Mouse (Mus musculus): Measurements from ENCODE around the gene Mylpf. TPM values are rescaled to one million over a fixed set of nuclear protein-coding genes. Genes with fewer than 3 reads are reported as not detected.

The Mylpf gene
- polyA plus RNA-seq, 1 experiment from 2014 or later = 2.2 TPM

DNA sequence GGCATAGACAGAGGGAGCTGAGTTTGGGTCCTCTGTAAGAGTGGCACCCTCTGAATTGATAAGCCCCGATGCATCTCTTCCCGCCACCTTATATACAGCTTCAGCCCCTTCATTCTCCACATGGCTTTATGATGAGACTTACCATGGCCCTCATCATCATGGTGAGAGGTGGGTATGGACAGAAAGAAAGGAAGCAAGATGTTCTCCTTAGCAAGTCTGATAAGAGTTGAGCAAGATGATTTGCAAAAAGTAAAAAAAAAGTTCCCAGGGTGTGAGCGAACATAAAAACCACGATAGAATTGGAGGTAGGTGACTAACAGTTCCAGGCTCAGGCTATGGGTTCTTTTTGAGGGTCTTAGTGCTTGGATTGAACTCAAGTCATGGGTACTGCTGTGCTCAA, 10.0 kb downstream of the Mylpf start:
- Histone ChIP-seq H3K4me1 (replicated peaks; ENCODE audit: control insufficient read depth, insufficient read depth, low read length) (no peaks in the 10 kb centered on the region), H3K27me3 (ENCODE audit: control insufficient read depth, insufficient read depth, low read length) (peaks cover 9% of the 10 kb centered on the region; the same call in 1 of the 2 replicates), H3K27ac (no peak overlapping the region), H3K9me3 (ENCODE audit: control insufficient read depth, low read length) (no peaks in the 10 kb centered on the region), H3K9ac (no peak overlapping the region), H3K4me2 (replicated peaks) (no peak overlapping the region), H3K36me3 (replicated peaks; ENCODE audit: control insufficient read depth, insufficient read depth) (no peaks in the 10 kb centered on the region), H3K4me3 (replicated peaks; ENCODE audit: low read length) (no peak overlapping the region)
- DNase-seq (ENCODE audit: low spot score) (no peak), ATAC-seq (ENCODE audit: low FRiP score) (no peak)
- 89% methylated on average over 4 of the region's 4 CpGs for WGBS

DNA sequence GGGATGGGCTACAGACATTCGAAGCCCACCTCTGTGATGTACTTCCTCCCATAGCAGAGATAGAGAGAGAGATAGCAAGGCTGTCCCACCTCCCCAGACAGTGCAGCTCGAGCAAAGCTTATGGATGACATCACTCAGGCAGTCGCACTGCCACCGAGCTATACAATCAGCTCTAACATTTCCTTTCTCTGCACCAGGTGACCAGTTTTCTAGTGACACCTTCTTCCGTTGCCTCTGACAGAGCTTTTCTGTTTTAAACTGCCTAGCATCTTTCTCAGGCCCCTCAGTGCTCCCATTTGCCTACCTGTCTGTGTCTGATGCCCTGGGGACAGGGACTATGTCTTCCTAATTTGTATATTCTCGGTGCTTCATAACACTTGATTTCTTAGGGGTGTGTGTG, 11.8 kb downstream of the Mylpf start:
- WGBS = 92% methylated on average over 6 of the region's 6 CpGs
- no peak overlapping the region for H3K4me3 ChIP-seq (replicated peaks; ENCODE audit: low read length)
- H3K9ac ChIP-seq = no peak overlapping the region
- no peak for ATAC-seq (ENCODE audit: low FRiP score)
- DNase-seq (ENCODE audit: low spot score) = no peak
- H3K27ac ChIP-seq = no peak overlapping the region
- no peaks in the 10 kb centered on the region for H3K9me3 ChIP-seq (ENCODE audit: control insufficient read depth, low read length)
- no peaks in the 10 kb centered on the region for H3K27me3 ChIP-seq (ENCODE audit: control insufficient read depth, insufficient read depth, low read length)
- no peak overlapping the region for H3K4me2 ChIP-seq (replicated peaks)
- no peaks in the 10 kb centered on the region for H3K4me1 ChIP-seq (replicated peaks; ENCODE audit: control insufficient read depth, insufficient read depth, low read length)
- H3K36me3 ChIP-seq (replicated peaks; ENCODE audit: control insufficient read depth, insufficient read depth) = no peaks in the 10 kb centered on the region

DNA sequence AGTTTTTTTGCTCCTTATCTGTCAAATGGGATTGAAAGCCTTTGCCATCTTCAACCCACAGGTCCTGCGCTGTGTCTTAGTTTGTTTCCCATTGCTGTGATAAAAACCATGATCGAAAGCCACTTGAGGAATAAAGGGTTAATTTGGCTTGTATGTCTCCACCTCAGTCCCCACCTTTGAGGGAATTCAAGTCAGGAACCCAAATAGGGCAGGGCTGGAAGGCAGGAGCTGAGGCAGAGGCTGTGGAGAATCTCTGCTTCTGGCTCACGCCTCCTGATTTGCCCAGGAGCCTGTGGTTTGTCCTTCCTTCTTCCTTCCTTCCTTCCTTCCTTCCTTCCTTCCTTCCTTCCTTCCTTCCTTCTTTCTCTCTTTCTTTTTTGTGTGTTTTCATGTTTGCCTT, 14.4 kb downstream of the Mylpf start:
- DNase-seq (ENCODE audit: low spot score) = no peak
- H3K36me3 ChIP-seq (replicated peaks; ENCODE audit: control insufficient read depth, insufficient read depth) = no peaks in the 10 kb centered on the region
- ATAC-seq (ENCODE audit: low FRiP score) = no peak
- H3K27ac ChIP-seq = no peak overlapping the region
- H3K4me3 ChIP-seq (replicated peaks; ENCODE audit: low read length) = no peak overlapping the region
- H3K9me3 ChIP-seq (ENCODE audit: control insufficient read depth, low read length) = no peaks in the 10 kb centered on the region
- H3K9ac ChIP-seq = no peak overlapping the region
- 97% methylated on average over 3 of the region's 3 CpGs for WGBS
- H3K4me1 ChIP-seq (replicated peaks; ENCODE audit: control insufficient read depth, insufficient read depth, low read length) = no peaks in the 10 kb centered on the region
- H3K4me2 ChIP-seq (replicated peaks) = no peak overlapping the region
- no peaks in the 10 kb centered on the region for H3K27me3 ChIP-seq (ENCODE audit: control insufficient read depth, insufficient read depth, low read length)

DNA sequence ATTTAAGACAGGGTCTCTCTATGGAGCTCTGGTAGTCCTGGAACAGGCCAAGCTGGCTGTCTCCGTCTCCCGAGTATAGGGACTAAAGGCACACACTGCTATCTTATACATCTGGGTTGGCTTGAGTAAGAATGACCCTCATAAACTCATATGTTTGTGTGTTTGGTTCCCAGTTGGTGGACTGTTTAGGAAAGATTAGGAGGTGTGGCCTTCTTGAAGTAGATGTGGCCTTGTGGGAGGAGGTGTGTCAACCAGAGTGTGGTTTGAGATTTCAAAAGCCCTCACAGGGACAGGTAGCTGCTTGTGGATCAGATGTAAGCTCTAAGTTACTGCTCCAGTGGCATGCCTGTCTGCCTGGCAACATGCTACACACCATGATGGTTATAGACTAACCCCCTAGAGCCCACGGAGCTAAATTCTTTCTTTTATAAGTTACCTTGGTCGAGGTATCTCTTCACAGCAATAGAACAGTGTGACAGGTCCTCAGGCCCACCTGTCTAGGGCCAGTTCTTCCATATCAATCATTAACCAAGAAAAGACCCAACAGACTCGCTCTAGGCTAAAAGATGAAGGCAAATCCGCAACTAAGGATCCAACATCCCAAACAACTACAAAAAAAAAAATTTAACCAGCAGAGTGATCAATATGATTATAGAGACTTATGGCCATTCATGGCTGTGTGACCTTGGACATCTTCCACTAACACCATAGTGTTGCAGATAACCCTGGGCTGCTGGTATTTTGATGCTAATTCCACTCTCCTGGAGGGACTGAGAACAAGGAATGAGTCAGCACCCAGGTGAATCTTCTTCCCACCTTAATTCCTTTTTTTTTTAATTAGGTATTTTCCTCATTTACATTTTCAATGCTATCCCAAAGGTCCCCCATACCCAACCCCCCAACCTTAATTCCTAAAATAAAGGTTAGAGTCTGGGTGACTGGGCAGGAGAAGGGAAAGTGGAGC, 15.1 kb downstream of the Mylpf start:
- Histone ChIP-seq H3K4me3 (replicated peaks; ENCODE audit: low read length) (no peak overlapping the region), H3K9ac (no peak overlapping the region), H3K27ac (no peak overlapping the region), H3K4me1 (replicated peaks; ENCODE audit: control insufficient read depth, insufficient read depth, low read length) (no peaks in the 10 kb centered on the region), H3K9me3 (ENCODE audit: control insufficient read depth, low read length) (no peaks in the 10 kb centered on the region), H3K27me3 (ENCODE audit: control insufficient read depth, insufficient read depth, low read length) (no peaks in the 10 kb centered on the region), H3K36me3 (replicated peaks; ENCODE audit: control insufficient read depth, insufficient read depth) (no peaks in the 10 kb centered on the region), H3K4me2 (replicated peaks) (no peak overlapping the region)
- no peak for DNase-seq (ENCODE audit: low spot score)
- no peak for ATAC-seq (ENCODE audit: low FRiP score)
- WGBS = 88% methylated on average over 6 of the region's 6 CpGs

DNA sequence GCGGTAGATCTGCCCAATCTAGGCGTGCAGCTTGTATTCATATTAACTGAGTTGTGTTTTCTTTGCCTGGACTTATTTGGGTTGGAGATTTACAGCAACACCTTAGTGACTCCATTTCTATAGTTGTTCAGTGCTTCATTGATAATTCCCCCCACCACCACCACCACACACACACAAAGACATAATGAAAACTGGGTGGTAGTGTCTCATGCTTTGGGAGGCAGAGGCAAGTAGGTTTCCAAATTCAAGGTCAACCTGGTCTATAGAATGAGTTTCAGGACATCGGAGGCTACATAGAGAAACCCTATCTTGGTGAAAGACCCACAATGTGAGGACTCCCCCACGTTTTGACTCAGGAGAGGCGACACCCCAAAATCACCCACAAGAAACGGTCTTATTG, 15.9 kb downstream of the Mylpf start:
- no peaks in the 10 kb centered on the region for H3K9me3 ChIP-seq (ENCODE audit: control insufficient read depth, low read length)
- H3K4me2 ChIP-seq (replicated peaks) = no peak overlapping the region
- 91% methylated on average over 6 of the region's 6 CpGs for WGBS
- no peak overlapping the region for H3K27ac ChIP-seq
- DNase-seq (ENCODE audit: low spot score) = no peak
- no peaks in the 10 kb centered on the region for H3K4me1 ChIP-seq (replicated peaks; ENCODE audit: control insufficient read depth, insufficient read depth, low read length)
- no peaks in the 10 kb centered on the region for H3K36me3 ChIP-seq (replicated peaks; ENCODE audit: control insufficient read depth, insufficient read depth)
- H3K9ac ChIP-seq = no peak overlapping the region
- ATAC-seq (ENCODE audit: low FRiP score) = no peak
- no peak overlapping the region for H3K4me3 ChIP-seq (replicated peaks; ENCODE audit: low read length)
- no peaks in the 10 kb centered on the region for H3K27me3 ChIP-seq (ENCODE audit: control insufficient read depth, insufficient read depth, low read length)

DNA sequence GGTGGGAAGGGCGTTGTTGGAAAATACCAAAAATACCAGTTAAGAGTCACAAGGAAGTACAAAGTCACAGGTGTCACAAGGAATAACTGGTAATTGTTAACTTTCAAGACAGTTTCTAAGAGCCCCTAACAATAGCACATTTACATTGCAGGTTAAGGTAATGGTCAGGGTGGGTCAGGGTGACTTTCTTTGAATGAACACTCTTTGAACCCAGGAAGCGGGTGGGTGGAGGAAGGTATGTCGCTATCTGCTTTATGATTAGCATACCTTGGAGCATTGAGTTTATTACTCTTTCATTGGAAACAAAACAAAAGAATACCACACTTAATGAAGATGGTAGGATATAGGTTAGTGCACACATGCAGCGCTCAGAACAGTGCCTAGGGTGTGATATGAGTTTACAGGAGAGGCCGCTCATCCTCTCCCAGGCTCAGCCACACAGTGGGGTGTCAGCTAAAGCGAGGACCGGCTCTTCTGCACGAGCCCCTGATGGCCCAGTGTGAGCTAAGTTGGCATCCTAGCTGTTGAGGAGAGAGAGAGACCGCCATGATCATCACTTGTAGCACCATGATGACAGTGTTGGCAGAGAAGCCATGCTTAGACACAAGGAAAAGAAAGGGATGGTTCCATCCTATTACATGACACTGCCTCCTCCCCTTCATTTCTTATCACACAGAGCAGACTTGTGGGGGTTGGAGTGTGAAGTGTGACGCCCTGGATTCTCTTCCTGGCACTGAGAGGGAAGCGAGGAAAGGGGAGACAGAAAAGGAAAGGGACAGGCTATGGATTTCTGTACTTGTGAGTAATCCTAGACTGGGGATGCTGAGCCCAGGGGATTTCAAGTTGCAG, 16.7 kb downstream of the Mylpf start:
- Histone ChIP-seq H3K4me3 (replicated peaks; ENCODE audit: low read length) (no peak overlapping the region), H3K27ac (no peak overlapping the region), H3K4me1 (replicated peaks; ENCODE audit: control insufficient read depth, insufficient read depth, low read length) (peaks cover 5% of the 10 kb centered on the region), H3K36me3 (replicated peaks; ENCODE audit: control insufficient read depth, insufficient read depth) (no peaks in the 10 kb centered on the region), H3K9ac (no peak overlapping the region), H3K4me2 (replicated peaks) (no peak overlapping the region), H3K27me3 (ENCODE audit: control insufficient read depth, insufficient read depth, low read length) (no peaks in the 10 kb centered on the region), H3K9me3 (ENCODE audit: control insufficient read depth, low read length) (no peaks in the 10 kb centered on the region)
- WGBS = 90% methylated on average over 11 of the region's 11 CpGs
- ATAC-seq (ENCODE audit: low FRiP score) = no peak
- no peak for DNase-seq (ENCODE audit: low spot score)

DNA sequence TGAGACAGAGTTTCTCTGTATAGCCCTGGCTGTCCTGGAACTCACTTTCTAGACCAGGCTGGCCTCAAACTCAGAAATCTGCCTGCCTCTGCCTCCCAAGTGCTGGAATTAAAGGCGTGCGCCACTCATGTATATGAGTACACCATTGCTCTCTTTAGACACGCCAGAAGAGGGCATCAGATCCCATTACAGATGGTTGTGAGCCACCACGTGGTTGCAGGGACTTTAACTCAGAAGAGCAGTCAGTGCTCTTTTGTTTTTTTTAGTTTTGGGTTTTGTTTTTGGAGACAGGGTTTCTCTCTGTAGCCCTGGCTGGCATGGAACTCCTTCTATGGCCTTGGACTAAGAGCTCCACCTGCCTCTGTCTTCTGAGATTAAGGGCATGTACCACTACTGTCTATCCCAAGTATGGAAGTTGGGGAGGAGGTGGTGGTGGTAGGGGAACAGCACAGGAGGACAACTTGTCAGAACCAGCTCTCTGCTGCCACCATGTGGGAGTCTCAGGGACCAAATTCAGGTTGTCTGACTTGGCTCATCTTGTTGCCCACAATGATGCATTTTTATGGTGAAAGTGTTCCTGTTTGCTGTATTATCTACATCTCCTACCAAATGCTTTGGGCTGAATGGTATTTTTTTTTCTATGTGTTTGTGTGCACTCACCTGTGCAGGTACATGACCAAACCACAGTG, 20.1 kb downstream of the Mylpf start:
- Histone ChIP-seq H3K27me3 (ENCODE audit: control insufficient read depth, insufficient read depth, low read length) (no peaks in the 10 kb centered on the region), H3K9me3 (ENCODE audit: control insufficient read depth, low read length) (no peaks in the 10 kb centered on the region), H3K4me3 (replicated peaks; ENCODE audit: low read length) (no peak overlapping the region), H3K36me3 (replicated peaks; ENCODE audit: control insufficient read depth, insufficient read depth) (no peaks in the 10 kb centered on the region), H3K27ac (no peak overlapping the region), H3K9ac (no peak overlapping the region), H3K4me1 (replicated peaks; ENCODE audit: control insufficient read depth, insufficient read depth, low read length) (peaks cover 21% of the 10 kb centered on the region), H3K4me2 (replicated peaks) (no peak overlapping the region)
- DNase-seq (ENCODE audit: low spot score) = peak; percentile 81
- 67% methylated on average over 4 of the region's 4 CpGs for WGBS
- ATAC-seq (ENCODE audit: low FRiP score) = no peak

DNA sequence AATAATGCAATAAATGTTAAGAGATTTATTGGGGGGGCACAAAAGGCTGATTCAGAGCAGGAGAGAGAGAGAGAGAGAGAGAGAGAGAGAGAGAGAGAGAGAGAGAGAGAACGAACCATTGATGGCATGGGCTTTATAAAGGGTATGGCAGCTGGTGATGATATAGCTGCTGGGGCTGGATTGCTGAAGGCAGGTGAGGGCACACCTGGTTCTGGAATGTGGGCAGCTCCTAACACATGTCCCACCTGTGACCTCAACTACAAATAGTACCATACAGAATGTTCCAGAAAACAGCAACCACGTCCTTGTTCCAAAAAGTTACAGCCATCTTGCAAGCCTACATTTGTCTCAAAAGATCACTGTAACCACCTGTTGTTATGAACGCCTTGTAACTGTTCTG, 22.7 kb downstream of the Mylpf start:
- peak overlapping the region; percentile 96; the same call in 1 of the 2 replicates for H3K9ac ChIP-seq
- no peaks in the 10 kb centered on the region for H3K27me3 ChIP-seq (ENCODE audit: control insufficient read depth, insufficient read depth, low read length)
- peaks cover 18% of the 10 kb centered on the region for H3K36me3 ChIP-seq (replicated peaks; ENCODE audit: control insufficient read depth, insufficient read depth)
- no peaks in the 10 kb centered on the region for H3K9me3 ChIP-seq (ENCODE audit: control insufficient read depth, low read length)
- DNase-seq (ENCODE audit: low spot score) = no peak
- no peak for ATAC-seq (ENCODE audit: low FRiP score)
- peaks cover 33% of the 10 kb centered on the region for H3K4me1 ChIP-seq (replicated peaks; ENCODE audit: control insufficient read depth, insufficient read depth, low read length)
- H3K4me2 ChIP-seq (replicated peaks) = peak overlapping the region; percentile 60
- 63% methylated on average over 3 of the region's 3 CpGs for WGBS
- H3K27ac ChIP-seq = no peak overlapping the region
- H3K4me3 ChIP-seq (replicated peaks; ENCODE audit: low read length) = peak overlapping the region; percentile 83
